Mouse (Mus musculus) left cerebral cortex, adult 8-10 months (tissue): ENCODE data around the gene Cldn6. TPM values are rescaled to one million over a fixed set of nuclear protein-coding genes. Genes with fewer than 3 reads are reported as not detected.

Experiments
- DNase-seq, 2 experiments: peaks; one replicate each; pipeline ENCODE4 v3.0.0; 2022; ENCODE audit warnings: low spot score in 2 of 2
- total RNA-seq, 4 experiments: library from RNA; stranded (reverse); gene quantifications; 2 replicates each; pipeline ENCODE4 v1.2.4; 2022

Cldn6 gene
- total RNA-seq, 4 experiments from 2014 or later = 0.34 TPM; not detected in 3

- no peak for DNase-seq
Observed at GRCm38 (mm10) chr17:23674271-23674952, 4.6 kb upstream of the Cldn6 start.

- no peak for DNase-seq
Observed at GRCm38 (mm10) chr17:23675127-23675526, 3.9 kb upstream of the Cldn6 start.

- peak in 1 of 2 experiments; percentile 14 for DNase-seq
Observed at GRCm38 (mm10) chr17:23675564-23676281, 3.3 kb upstream of the Cldn6 start.

GRCm38 (mm10) chr17:23676473-23677031 is 2.5 kb upstream of the Cldn6 start:
- no peak for DNase-seq

- DNase-seq = peak; percentile 42 to 62
Observed at GRCm38 (mm10) chr17:23677236-23677679, 1.8 kb upstream of the Cldn6 start, which contains the start of gene Tnfrsf12a. Tnfrsf12a (minus strand) TSS chr17:23677468.

GRCm38 (mm10) chr17:23680336-23680735 is 1.3 kb downstream of the Cldn6 start:
- DNase-seq = no peak

GRCm38 (mm10) chr17:23681086-23681485 is 2.0 kb downstream of the Cldn6 start:
- no peak for DNase-seq

- no peak for DNase-seq
Observed at GRCm38 (mm10) chr17:23682092-23682491, 3.0 kb downstream of the Cldn6 start.

GRCm38 (mm10) chr17:23682530-23682929 is 3.5 kb downstream of the Cldn6 start:
- DNase-seq = no peak

- no peak for DNase-seq
Observed at GRCm38 (mm10) chr17:23683226-23683625, 4.2 kb downstream of the Cldn6 start.

- DNase-seq = no peak
Observed at GRCm38 (mm10) chr17:23683856-23684672, 5.0 kb downstream of the Cldn6 start, which contains the start of gene Cldn9. Cldn9 (minus strand) TSS chr17:23684026.

GRCm38 (mm10) chr17:23694491-23694890 is 15.4 kb downstream of the Cldn6 start:
- no peak for DNase-seq

- DNase-seq = no peak
Observed at GRCm38 (mm10) chr17:23695801-23696200, 16.8 kb downstream of the Cldn6 start.

- no peak for DNase-seq
Observed at GRCm38 (mm10) chr17:23699131-23700077, 20.4 kb downstream of the Cldn6 start.

GRCm38 (mm10) chr17:23700079-23700478 is 21.0 kb downstream of the Cldn6 start:
- DNase-seq = peak; percentile 75 to 91

GRCm38 (mm10) chr17:23703301-23703700 is 24.3 kb downstream of the Cldn6 start:
- DNase-seq = no peak

GRCm38 (mm10) chr17:23704741-23705140 is 25.7 kb downstream of the Cldn6 start:
- no peak for DNase-seq

- no peak for DNase-seq
Observed at GRCm38 (mm10) chr17:23705525-23706104, 26.6 kb downstream of the Cldn6 start.

GRCm38 (mm10) chr17:23706212-23706611 is 27.2 kb downstream of the Cldn6 start:
- peak; percentile 46 to 50 for DNase-seq

- no peak for DNase-seq
Observed at GRCm38 (mm10) chr17:23717003-23717402, 38.0 kb downstream of the Cldn6 start.
